Mouse (Mus musculus): ENCODE data around the gene Ccdc146.

DNA sequence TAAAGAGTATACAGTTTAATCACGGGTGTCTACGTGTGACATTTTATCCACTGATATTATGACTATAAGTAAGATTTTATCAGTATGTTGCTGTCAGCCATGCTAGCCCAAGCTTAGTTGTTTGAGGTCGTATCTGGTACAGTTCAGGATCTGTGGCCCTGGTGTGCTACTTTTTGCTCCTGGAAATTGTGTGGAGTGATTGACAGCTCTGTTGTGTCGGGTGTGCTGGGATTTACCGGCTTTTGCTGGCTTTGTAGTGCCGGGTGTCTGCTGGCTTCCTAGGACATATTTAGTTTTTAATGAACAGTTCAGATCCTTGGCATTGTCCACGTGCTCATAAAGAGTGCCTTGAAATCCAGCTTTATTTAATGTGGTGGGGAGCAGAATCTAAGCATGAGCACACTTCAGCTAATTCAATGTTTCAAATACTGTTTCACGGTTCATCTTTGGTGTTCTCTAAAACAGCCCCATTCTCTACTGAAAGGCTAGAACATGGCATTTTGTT, 12.0 kb upstream of the Ccdc146 start:
- TF ChIP-seq POLR2A (IDR thresholded peaks at IDR 0.05; ENCODE audit: borderline replicate concordance, control insufficient read depth, low read depth, low read length) (no peak), CTCF (IDR thresholded peaks at IDR 0.05; ENCODE audit: control insufficient read depth, insufficient read depth, low read length) (no peak)

Data from bone marrow, adult 2 months (tissue).